Mouse (Mus musculus) forebrain, embryonic 12.5 days (tissue): ENCODE measurements around the gene Pde2a. TPM values are rescaled to one million over a fixed set of nuclear protein-coding genes. Genes with fewer than 3 reads are reported as not detected.
"Not testable (repeated sequence)": the region's sequence is repeated elsewhere in the genome, so short reads cannot be mapped to it uniquely, and the experiment has no call there.

ENCODE experiments used
- ATAC-seq: fragments of 200-750 bp; cut with Nextera tagmentation; 2 replicates; pipeline ENCODE4 v1.8.0; 2017; ENCODE audit warnings: moderate TSS enrichment; ENCODE audit not compliant: low FRiP score
- H3K27ac ChIP-seq: fragments of 300-500 bp; sonication (generic); 2 replicates; pipeline ENCODE4 v1.5.1; 2016; ENCODE audit warnings: mild to moderate bottlenecking
- H3K27me3 ChIP-seq: fragments of 300-500 bp; sonication (generic); 2 replicates; pipeline ENCODE4 v1.6.1; 2016; ENCODE audit warnings: mild to moderate bottlenecking
- H3K36me3 ChIP-seq: fragments of 300-500 bp; sonication (generic); replicated peaks from 2 replicates; pipeline ENCODE4 v1.6.1; 2016; ENCODE audit warnings: mild to moderate bottlenecking
- H3K4me1 ChIP-seq: fragments of 300-500 bp; sonication (generic); 2 replicates; pipeline ENCODE4 v1.6.1; 2016
- H3K4me2 ChIP-seq: fragments of 300-500 bp; sonication (generic); 2 replicates; pipeline ENCODE4 v1.6.1; 2016; ENCODE audit warnings: mild to moderate bottlenecking, moderate library complexity
- H3K4me3 ChIP-seq: fragments of 300-500 bp; sonication (generic); replicated peaks from 2 replicates; pipeline ENCODE4 v1.5.1; 2016; ENCODE audit warnings: mild to moderate bottlenecking
- H3K9ac ChIP-seq: fragments of 300-500 bp; sonication (generic); 2 replicates; pipeline ENCODE4 v1.6.1; 2016; ENCODE audit warnings: mild to moderate bottlenecking
- H3K9me3 ChIP-seq: fragments of 300-500 bp; sonication (generic); 2 replicates; pipeline ENCODE4 v1.6.1; 2016
- WGBS: fragments of 180-500 bp; shearing (Covaris S2); methylation state at CpG from one replicate; pipeline ENCODE4 v1.1.7; 2016; 5-methylcytosine and 5-hydroxymethylcytosine counted together
- polyA plus RNA-seq: library from polyadenylated mRNA; unstranded; fragments of >200 nt; fragmentation: Nextera tagmentation; extraction: Ambion mirVana; gene quantifications from 2 replicates; pipeline ENCODE4 v1.2.1, GENCODE M21; 2016

Gene Pde2a
- polyA plus RNA-seq, 1 experiment from 2014 or later, result 23.1 TPM

GRCm38 (mm10) chr7:101538141-101538933, 116.8 kb downstream of the Pde2a start:
- Histone ChIP-seq H3K9ac (no peak overlapping the region), H3K27me3 (peaks cover 13% of the 10 kb centered on the region; the same call in 1 of the 2 replicates), H3K4me1 (peaks cover 9% of the 10 kb centered on the region), H3K9me3 (no peaks in the 10 kb centered on the region), H3K27ac (no peak overlapping the region), H3K36me3 (no peaks in the 10 kb centered on the region), H3K4me2 (no peak overlapping the region), H3K4me3 (no peak overlapping the region)
- ATAC-seq, result no peak
- 64% methylated on average over 14 of the region's 14 CpGs for WGBS

- Histone ChIP-seq H3K4me3 (no peak overlapping the region), H3K27me3 (0 out of 2 replicates have a peak, but pooled peaks cover 15% of the 10 kb centered on the region), H3K27ac (no peak overlapping the region), H3K9ac (no peak overlapping the region), H3K4me2 (no peak overlapping the region), H3K4me1 (peaks cover 7% of the 10 kb centered on the region), H3K36me3 (no peaks in the 10 kb centered on the region), H3K9me3 (no peaks in the 10 kb centered on the region)
- ATAC-seq, result no peak
- WGBS, result 43% methylated on average over 9 of the region's 9 CpGs
Observed at GRCm38 (mm10) chr7:101539774-101540173, 118.3 kb downstream of the Pde2a start.

GRCm38 (mm10) chr7:101540684-101541083, 119.2 kb downstream of the Pde2a start:
- 80% methylated on average over 5 of the region's 5 CpGs for WGBS
- H3K27ac ChIP-seq, result no peak overlapping the region
- ATAC-seq, result no peak

GRCm38 (mm10) chr7:101541132-101541531, 119.6 kb downstream of the Pde2a start:
- Histone ChIP-seq H3K36me3 (no peaks in the 10 kb centered on the region), H3K27me3 (0 out of 2 replicates have a peak, but pooled peaks cover 15% of the 10 kb centered on the region), H3K4me3 (no peak overlapping the region), H3K9me3 (no peaks in the 10 kb centered on the region), H3K4me2 (no peak overlapping the region), H3K27ac (no peak overlapping the region), H3K9ac (no peak overlapping the region), H3K4me1 (0 out of 2 replicates have a peak, but pooled peaks cover 3% of the 10 kb centered on the region)
- 5% methylated on average over 11 of the region's 11 CpGs for WGBS
- ATAC-seq, result peak; percentile 68; the same call in 1 of the 2 replicates

More at GRCm38 (mm10) chr7:101540684-101541083, 119.2 kb downstream of the Pde2a start:
- H3K9ac ChIP-seq, result no peak overlapping the region
- H3K4me2 ChIP-seq, result no peak overlapping the region
- H3K4me1 ChIP-seq, result 0 out of 2 replicates have a peak, but pooled peaks cover 3% of the 10 kb centered on the region
- no peaks in the 10 kb centered on the region for H3K9me3 ChIP-seq
- H3K4me3 ChIP-seq, result no peak overlapping the region
- H3K36me3 ChIP-seq, result no peaks in the 10 kb centered on the region
- H3K27me3 ChIP-seq, result 0 out of 2 replicates have a peak, but pooled peaks cover 15% of the 10 kb centered on the region

- H3K4me2 ChIP-seq, result no peak overlapping the region
- 0 out of 2 replicates have a peak, but pooled peaks cover 15% of the 10 kb centered on the region for H3K27me3 ChIP-seq
- no peak for ATAC-seq
- H3K9ac ChIP-seq, result no peak overlapping the region
- H3K9me3 ChIP-seq, result no peaks in the 10 kb centered on the region
- WGBS, result 71% methylated on average over 10 of the region's 10 CpGs
- H3K36me3 ChIP-seq, result no peaks in the 10 kb centered on the region
- H3K27ac ChIP-seq, result no peak overlapping the region
- no peak overlapping the region for H3K4me3 ChIP-seq
- 0 out of 2 replicates have a peak, but pooled peaks cover 3% of the 10 kb centered on the region for H3K4me1 ChIP-seq
Observed at GRCm38 (mm10) chr7:101541734-101542133, 120.2 kb downstream of the Pde2a start.

- Histone ChIP-seq H3K36me3 (no peaks in the 10 kb centered on the region), H3K9me3 (no peaks in the 10 kb centered on the region), H3K27ac (no peak overlapping the region), H3K27me3 (0 out of 2 replicates have a peak, but pooled peaks cover 7% of the 10 kb centered on the region), H3K4me1 (no peaks in the 10 kb centered on the region), H3K9ac (no peak overlapping the region), H3K4me2 (no peak overlapping the region), H3K4me3 (no peak overlapping the region)
- no peak for ATAC-seq
- WGBS, result 88% methylated on average over 3 of the region's 3 CpGs
Observed at GRCm38 (mm10) chr7:101547651-101548050, 126.2 kb downstream of the Pde2a start.

GRCm38 (mm10) chr7:101549266-101549665, 127.8 kb downstream of the Pde2a start:
- Histone ChIP-seq H3K27me3 (no peaks in the 10 kb centered on the region), H3K9ac (no peak overlapping the region), H3K4me3 (no peak overlapping the region), H3K4me2 (no peak overlapping the region), H3K4me1 (no peaks in the 10 kb centered on the region), H3K9me3 (no peaks in the 10 kb centered on the region), H3K27ac (no peak overlapping the region), H3K36me3 (no peaks in the 10 kb centered on the region)
- 77% methylated on average over 3 of the region's 3 CpGs for WGBS
- ATAC-seq, result no peak

GRCm38 (mm10) chr7:101550686-101551485, 129.4 kb downstream of the Pde2a start:
- Histone ChIP-seq H3K9me3 (no peaks in the 10 kb centered on the region), H3K9ac (no peak overlapping the region), H3K27me3 (no peaks in the 10 kb centered on the region), H3K36me3 (no peaks in the 10 kb centered on the region), H3K4me1 (no peaks in the 10 kb centered on the region), H3K27ac (no peak overlapping the region), H3K4me2 (no peak overlapping the region), H3K4me3 (no peak overlapping the region)
- 78% methylated on average over 7 of the region's 7 CpGs for WGBS
- ATAC-seq, result no peak

GRCm38 (mm10) chr7:101551530-101551929, 130.0 kb downstream of the Pde2a start:
- Histone ChIP-seq H3K9me3 (no peaks in the 10 kb centered on the region), H3K4me3 (no peak overlapping the region), H3K36me3 (no peaks in the 10 kb centered on the region), H3K27ac (no peak overlapping the region), H3K4me2 (no peak overlapping the region), H3K9ac (no peak overlapping the region), H3K27me3 (no peaks in the 10 kb centered on the region), H3K4me1 (no peaks in the 10 kb centered on the region)
- 83% methylated on average over 1 of the region's 1 CpGs for WGBS
- no peak for ATAC-seq

- H3K36me3 ChIP-seq, ATAC-seq, H3K9ac ChIP-seq, H3K4me2 ChIP-seq, H3K4me3 ChIP-seq, H3K27me3 ChIP-seq, H3K4me1 ChIP-seq, H3K27ac ChIP-seq, H3K9me3 ChIP-seq: not testable (repeated sequence)
- 92% methylated on average over 3 of the region's 3 CpGs for WGBS
Observed at GRCm38 (mm10) chr7:101555473-101555872, 134.0 kb downstream of the Pde2a start.

GRCm38 (mm10) chr7:101557391-101557790, 135.9 kb downstream of the Pde2a start:
- WGBS, result 74% methylated on average over 1 of the region's 1 CpGs
- no peak overlapping the region for H3K4me2 ChIP-seq
- no peak overlapping the region for H3K27ac ChIP-seq
- H3K9me3 ChIP-seq, result no peaks in the 10 kb centered on the region
- H3K4me1 ChIP-seq, result no peaks in the 10 kb centered on the region
- ATAC-seq, result no peak
- H3K4me3 ChIP-seq, result no peak overlapping the region
- no peak overlapping the region for H3K9ac ChIP-seq
- no peaks in the 10 kb centered on the region for H3K27me3 ChIP-seq
- no peaks in the 10 kb centered on the region for H3K36me3 ChIP-seq

GRCm38 (mm10) chr7:101559393-101559792, 137.9 kb downstream of the Pde2a start:
- H3K27ac ChIP-seq, ATAC-seq, H3K9me3 ChIP-seq, H3K4me1 ChIP-seq, H3K9ac ChIP-seq, H3K4me3 ChIP-seq, H3K27me3 ChIP-seq, H3K36me3 ChIP-seq, H3K4me2 ChIP-seq: not testable (repeated sequence)
- whole genome bisulfite sequencing, result 76% methylated on average over 5 of the region's 5 CpGs
